Mouse (Mus musculus) embryonic facial prominence, embryonic 14.5 days (tissue): ENCODE data around the gene St6galnac1. TPM values are rescaled to one million over a fixed set of nuclear protein-coding genes. Genes with fewer than 3 reads are reported as not detected.

ENCODE experiments used
- ATAC-seq: fragments of 200-750 bp; cut with Nextera tagmentation; 2 replicates; pipeline ENCODE4 v1.8.0; 2017; ENCODE audit warnings: low read depth, moderate number of reproducible peaks, moderate TSS enrichment
- DNase-seq: peaks from one replicate; pipeline ENCODE4 v3.0.0-alpha.2; 2015; ENCODE audit warnings: low spot score
- H3K27ac ChIP-seq: fragments of 300-500 bp; sonication (generic); replicated peaks from 2 replicates; pipeline ENCODE4 v1.5.1; 2014; ENCODE audit warnings: low read depth, mild to moderate bottlenecking, low read length, moderate library complexity
- H3K27me3 ChIP-seq: fragments of 300-500 bp; sonication (generic); replicated peaks from 2 replicates; pipeline ENCODE4 v1.6.1; 2014; ENCODE audit warnings: low read length; ENCODE audit not compliant: control insufficient read depth, insufficient read depth
- H3K36me3 ChIP-seq: fragments of 300-500 bp; sonication (generic); 2 replicates; pipeline ENCODE4 v1.6.1; 2014; ENCODE audit warnings: low read length, mixed read lengths; ENCODE audit not compliant: control insufficient read depth, insufficient read depth
- H3K4me1 ChIP-seq: fragments of 300-500 bp; sonication (generic); 2 replicates; pipeline ENCODE4 v1.6.1; 2014; ENCODE audit warnings: antibody characterized with exemption, low read length; ENCODE audit not compliant: control insufficient read depth, insufficient read depth
- H3K4me2 ChIP-seq: fragments of 300-500 bp; sonication (generic); 2 replicates; pipeline ENCODE4 v1.6.1; 2014; ENCODE audit warnings: low read depth, mild to moderate bottlenecking, low read length, moderate library complexity, mixed read lengths
- H3K4me3 ChIP-seq: fragments of 300-500 bp; sonication (generic); 2 replicates; pipeline ENCODE4 v1.5.1; 2014; ENCODE audit warnings: low read depth, mild to moderate bottlenecking, low read length
- H3K9ac ChIP-seq: fragments of 300-500 bp; sonication (generic); 2 replicates; pipeline ENCODE4 v1.6.1; 2014; ENCODE audit warnings: low read depth, mild to moderate bottlenecking, low read length, moderate library complexity, mixed read lengths
- H3K9me3 ChIP-seq: fragments of 300-500 bp; sonication (generic); 2 replicates; pipeline ENCODE4 v1.6.1; 2016; ENCODE audit warnings: low read length; ENCODE audit not compliant: control insufficient read depth
- WGBS: fragments of 180-500 bp; shearing (Covaris S2); extraction: QIAGEN DNeasy Blood & Tissue Kit; methylation state at CpG from one replicate; pipeline ENCODE4 v1.1.7; 2014; 5-methylcytosine and 5-hydroxymethylcytosine counted together
- polyA plus RNA-seq: library from polyadenylated mRNA; unstranded; fragments of >200 nt; fragmentation: Nextera tagmentation; extraction: Ambion mirVana; gene quantifications from 2 replicates; pipeline ENCODE4 v1.2.1, GENCODE M21; 2014

The St6galnac1 gene
- polyA plus RNA-seq, 1 experiment from 2014 or later = 0.11 TPM

DNA sequence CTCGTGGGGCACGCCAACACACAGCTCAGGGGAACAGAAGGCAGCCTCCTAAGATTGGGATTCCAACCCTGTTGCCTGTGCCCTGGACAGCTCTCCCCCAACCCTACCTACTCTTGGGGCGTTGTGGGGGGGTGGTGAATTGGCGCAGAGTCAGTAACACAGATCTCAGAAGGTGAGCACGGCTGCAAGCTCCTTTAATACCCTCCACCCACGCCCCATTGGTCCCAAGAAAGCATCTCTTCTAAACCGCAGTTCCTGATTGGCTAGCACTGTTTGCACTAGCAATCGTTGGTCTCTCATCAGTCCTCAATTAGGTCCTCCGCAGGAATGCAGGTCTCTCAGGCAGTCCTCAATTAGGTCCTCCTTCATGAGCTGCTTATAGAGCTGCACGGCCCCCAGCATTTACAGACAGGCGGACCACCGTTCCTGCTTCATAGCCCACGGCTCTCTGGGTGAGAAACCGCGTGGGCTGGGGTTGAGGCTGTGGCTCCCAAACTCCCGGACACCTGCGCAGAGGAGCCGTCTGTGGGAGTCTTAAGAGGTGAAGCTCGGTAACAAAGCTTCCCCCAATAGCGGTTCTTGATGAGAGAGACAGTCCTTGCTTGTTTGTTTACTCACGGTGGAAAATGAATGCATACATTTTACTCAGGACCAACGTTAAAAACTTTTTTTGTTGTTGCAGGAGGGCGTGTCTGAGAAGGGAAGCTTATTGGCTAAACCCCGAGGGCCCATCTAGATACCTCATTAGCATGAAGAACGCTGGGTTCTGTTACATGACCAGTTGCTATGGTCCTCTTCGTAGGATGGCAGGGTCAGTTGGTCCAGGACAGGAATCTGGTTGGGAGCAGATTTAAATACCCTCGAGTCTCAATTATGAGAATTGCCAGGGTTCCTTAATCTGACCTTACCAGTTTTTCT lies 50.0 kb downstream of the St6galnac1 start:
- WGBS = 40% methylated on average over 27 of the region's 27 CpGs
- 0 out of 2 replicates have a peak overlapping the region, but pooled peaks have one; percentile 21 for H3K27ac ChIP-seq
- no peaks in the 10 kb centered on the region; the same call in 1 of the 2 replicates for H3K27me3 ChIP-seq
- DNase-seq = peak; percentile 63
- H3K4me2 ChIP-seq = peak overlapping the region; percentile 32
- peak overlapping the region; percentile 16; the same call in 1 of the 2 replicates for H3K4me3 ChIP-seq
- ATAC-seq = peak; percentile 74
- H3K4me1 ChIP-seq = peaks cover 8% of the 10 kb centered on the region; the same call in 1 of the 2 replicates
- H3K9ac ChIP-seq = no peak overlapping the region
- H3K9me3 ChIP-seq = no peaks in the 10 kb centered on the region
- H3K36me3 ChIP-seq = no peaks in the 10 kb centered on the region

GRCm38 (mm10) chr11:116723064-116723463 lies 52.2 kb downstream of the St6galnac1 start:
- Histone ChIP-seq H3K36me3 (no peaks in the 10 kb centered on the region), H3K4me3 (no peak overlapping the region), H3K27me3 (no peaks in the 10 kb centered on the region; the same call in 1 of the 2 replicates), H3K4me2 (no peak overlapping the region), H3K9ac (no peak overlapping the region), H3K27ac (no peak overlapping the region), H3K9me3 (no peaks in the 10 kb centered on the region), H3K4me1 (peaks cover 8% of the 10 kb centered on the region; the same call in 1 of the 2 replicates)
- no peak for DNase-seq
- 93% methylated on average over 5 of the region's 5 CpGs for WGBS
- ATAC-seq = no peak

DNA sequence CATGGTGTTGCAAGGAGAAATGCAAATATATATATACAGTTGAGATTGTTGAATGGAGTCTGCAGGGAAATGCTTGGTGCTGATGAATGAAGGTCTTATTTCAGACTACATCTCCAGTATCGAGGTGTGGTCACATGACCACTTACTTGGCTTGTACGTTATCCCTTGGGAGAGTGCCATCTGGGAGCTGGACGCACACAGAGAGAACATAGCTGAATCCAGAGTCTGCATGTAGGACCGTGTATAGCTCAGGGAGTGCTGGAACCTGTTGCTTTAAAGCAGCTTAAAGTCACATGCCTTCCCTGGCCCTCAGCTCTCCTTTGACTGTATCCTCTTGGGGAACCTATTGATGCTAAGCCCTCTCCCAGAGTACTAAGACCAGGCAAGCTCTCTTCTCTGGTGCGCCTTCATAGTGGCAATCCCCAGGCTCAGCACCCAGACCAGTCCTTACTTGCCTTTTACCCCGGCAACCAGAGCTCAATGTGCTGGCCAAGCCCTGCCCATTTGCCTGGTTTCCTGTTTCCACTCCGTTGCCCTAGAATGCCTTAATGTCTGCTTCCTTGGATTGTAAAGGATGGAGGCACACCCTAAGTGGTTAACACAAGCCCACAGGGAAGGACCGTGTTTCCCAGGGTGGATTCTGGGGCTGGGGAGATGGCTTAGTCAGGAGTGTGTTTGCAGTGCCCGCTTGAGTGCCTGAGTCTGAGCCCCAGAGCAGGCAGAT lies 53.6 kb downstream of the St6galnac1 start:
- H3K36me3 ChIP-seq = no peaks in the 10 kb centered on the region
- WGBS = 64% methylated on average over 9 of the region's 9 CpGs
- peaks cover 3% of the 10 kb centered on the region; the same call in 1 of the 2 replicates for H3K4me1 ChIP-seq
- H3K9ac ChIP-seq = no peak overlapping the region
- no peaks in the 10 kb centered on the region for H3K9me3 ChIP-seq
- H3K4me3 ChIP-seq = no peak overlapping the region
- no peak overlapping the region for H3K4me2 ChIP-seq
- ATAC-seq (peak; percentile 53; the same call in 1 of the 2 replicates), DNase-seq (peak; percentile 50)
- no peak overlapping the region for H3K27ac ChIP-seq
- H3K27me3 ChIP-seq = no peaks in the 10 kb centered on the region; the same call in 1 of the 2 replicates

DNA sequence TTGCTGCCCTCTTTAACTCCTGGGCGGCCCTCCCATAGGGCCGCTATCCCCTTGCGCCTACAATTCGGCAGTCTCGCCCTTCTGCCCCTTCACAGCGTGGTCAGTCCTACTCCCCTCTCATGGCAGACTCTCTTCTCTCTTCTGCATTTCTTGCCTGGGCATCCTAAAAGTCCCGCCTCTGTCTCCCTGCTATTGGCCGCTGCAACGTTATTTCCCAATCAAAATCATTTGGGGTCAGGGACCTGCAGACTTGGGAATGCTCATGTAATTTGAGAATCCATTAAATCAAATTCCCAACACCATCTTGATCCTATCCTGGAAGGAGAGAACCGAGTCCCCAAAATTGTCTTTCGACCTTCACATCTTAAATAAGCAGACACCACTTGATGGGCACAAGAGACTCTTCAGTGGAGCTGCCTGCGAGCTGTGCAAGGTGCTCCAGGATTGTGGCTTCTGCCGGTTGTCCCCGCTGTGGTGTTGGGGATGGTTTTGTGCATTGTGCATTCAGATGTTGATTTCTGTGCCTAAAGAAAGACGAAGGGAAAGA lies 54.9 kb downstream of the St6galnac1 start:
- H3K4me1 ChIP-seq = peaks cover 3% of the 10 kb centered on the region; the same call in 1 of the 2 replicates
- no peak for ATAC-seq
- no peak overlapping the region for H3K4me2 ChIP-seq
- H3K27me3 ChIP-seq = no peaks in the 10 kb centered on the region; the same call in 1 of the 2 replicates
- no peak overlapping the region for H3K27ac ChIP-seq
- 93% methylated on average over 15 of the region's 15 CpGs for WGBS
- DNase-seq = no peak
- no peak overlapping the region for H3K9ac ChIP-seq
- H3K9me3 ChIP-seq = no peaks in the 10 kb centered on the region
- H3K36me3 ChIP-seq = no peaks in the 10 kb centered on the region
- no peak overlapping the region for H3K4me3 ChIP-seq

Other genes starting within 250 kb of the St6galnac1 start
- gene Sphk1, start 244.6 kb downstream of the St6galnac1 start, polyA plus RNA-seq = 7.8 and 8.4 TPM in 2 replicates
- 15.4 and 17.4 TPM in 2 replicates for gene Ube2o, start 194.1 kb downstream of the St6galnac1 start, polyA plus RNA-seq
- not detected in 2 replicates for gene Aanat, start 189.1 kb downstream of the St6galnac1 start, polyA plus RNA-seq
- gene Rhbdf2, start 148.5 kb downstream of the St6galnac1 start, polyA plus RNA-seq = 3.6 and 4.4 TPM in 2 replicates
- gene Prcd, start 122.0 kb downstream of the St6galnac1 start, polyA plus RNA-seq = 0.84 and 2.3 TPM in 2 replicates
- gene Cygb, start 121.2 kb downstream of the St6galnac1 start, polyA plus RNA-seq = 17.8 and 20.5 TPM in 2 replicates
- gene Mxra7, start 52.5 kb upstream of the St6galnac1 start, polyA plus RNA-seq = 17.3 and 17.6 TPM in 2 replicates
- 75.8 and 77.4 TPM in 2 replicates for gene Mettl23, start 67.8 kb upstream of the St6galnac1 start, polyA plus RNA-seq
- gene Jmjd6, start 67.9 kb upstream of the St6galnac1 start, polyA plus RNA-seq = 72.9 and 74.8 TPM in 2 replicates
- gene Mfsd11, start 76.9 kb upstream of the St6galnac1 start, polyA plus RNA-seq = 42.8 and 43.9 TPM in 2 replicates
- 663 and 697 TPM in 2 replicates for gene Srsf2, start 77.6 kb upstream of the St6galnac1 start, polyA plus RNA-seq
- 1.1 and 1.6 TPM in 2 replicates for gene Mgat5b, start 143.4 kb upstream of the St6galnac1 start, polyA plus RNA-seq